Mouse (Mus musculus): ENCODE data around the gene Pdzrn4.

GRCm38 (mm10) chr15:92502797-92503196, 106.1 kb downstream of the Pdzrn4 start:
- no peak for TF ChIP-seq CTCF (IDR thresholded peaks at IDR 0.05; ENCODE audit: extremely low read depth, insufficient read length, insufficient replicate concordance, low read depth, low read length)
- TF ChIP-seq POLR2A (IDR thresholded peaks at IDR 0.05; ENCODE audit: low read depth, low read length): no peak

Data from small intestine, adult 2 months (tissue).